Mouse (Mus musculus): ENCODE data around the gene Gm20388. TPM values are rescaled to one million over a fixed set of nuclear protein-coding genes. Genes with fewer than 3 reads are reported as not detected.

Gm20388 gene
- total RNA-seq, 2 experiments from 2014 or later = 12.7 TPM; not detected in 1

DNA sequence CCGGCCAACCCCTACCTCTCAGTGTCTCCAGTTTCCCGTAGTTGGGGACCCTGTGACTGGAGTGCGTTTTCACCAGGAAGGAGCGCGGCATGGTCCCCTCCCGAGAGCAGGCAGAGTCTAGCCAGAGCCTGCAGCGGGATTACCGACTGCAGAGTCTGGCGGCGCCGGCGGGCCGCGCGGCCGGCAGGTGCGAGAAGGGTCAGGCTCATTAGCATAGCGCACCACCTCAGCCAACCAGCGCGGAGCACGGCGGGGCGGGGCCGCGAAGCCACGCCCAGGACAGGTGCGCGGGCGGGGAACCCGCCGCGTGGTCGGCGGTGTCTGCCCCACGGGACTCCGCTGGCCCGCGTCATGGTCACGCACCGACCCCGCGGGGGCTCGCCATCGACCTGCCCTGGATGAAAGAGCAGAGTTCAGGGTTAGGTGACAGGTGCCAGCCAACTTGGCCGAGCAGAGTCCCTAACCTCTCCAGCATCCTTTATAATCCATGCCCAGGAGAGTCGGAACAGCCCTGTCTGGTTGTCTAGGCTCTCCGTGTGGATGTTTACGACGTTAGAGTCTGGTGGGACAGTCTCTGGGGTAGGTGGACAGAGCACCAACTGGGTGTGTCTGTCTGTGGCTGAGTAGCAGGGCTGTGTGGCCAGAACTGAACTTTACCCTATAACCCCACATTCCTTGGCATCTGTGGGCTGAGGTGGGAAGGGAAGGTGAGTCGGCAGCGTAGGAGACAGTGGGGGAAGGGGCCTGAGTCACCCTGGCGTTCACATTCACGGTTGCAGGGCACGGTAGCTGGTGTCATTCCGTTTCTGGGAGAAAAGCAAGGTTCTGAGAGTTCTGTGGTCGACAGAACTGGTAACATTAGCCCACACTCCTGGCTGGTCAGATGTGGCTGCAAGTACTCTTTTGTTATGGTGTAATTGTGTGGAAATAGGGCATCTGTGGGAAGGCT is 2550.2 kb downstream of the Gm20388 start, which contains the start of gene Snai3:
Gene Snai3, minus strand, starts transcription at position 210 of the 949 bp plus-strand sequence.
- no peak for DNase-seq

- peak; percentile 48 to 53 for DNase-seq
These were observed 2551.0 kb downstream of the Gm20388 start for GRCm38 (mm10) chr8:122461473-122462148.

- DNase-seq = no peak
These were observed 2551.9 kb downstream of the Gm20388 start for GRCm38 (mm10) chr8:122462510-122462909.

- DNase-seq = no peak
These were observed 2553.3 kb downstream of the Gm20388 start for GRCm38 (mm10) chr8:122463651-122464640.

- no peak for DNase-seq
These were observed 2554.3 kb downstream of the Gm20388 start for GRCm38 (mm10) chr8:122464985-122465384.

DNA sequence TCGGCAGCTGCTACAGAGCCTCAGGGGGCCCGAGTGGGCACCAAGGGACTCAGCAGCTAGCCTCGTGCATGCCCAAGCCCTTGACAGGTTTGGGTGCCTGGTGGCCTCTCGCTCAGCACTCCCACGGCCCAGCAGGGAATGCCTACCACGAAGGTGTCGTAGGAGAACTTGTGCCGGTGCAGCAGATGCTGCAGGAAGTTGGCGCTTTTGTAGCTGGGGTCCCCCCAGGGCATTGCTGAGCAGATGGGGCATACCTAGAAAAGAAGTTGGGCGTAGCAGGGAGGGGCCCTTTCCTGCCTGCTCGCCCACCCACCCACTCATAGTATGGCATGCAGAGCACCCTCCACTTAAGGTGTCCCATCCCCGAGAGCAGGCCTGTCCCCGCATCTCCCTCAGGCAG is 2557.2 kb downstream of the Gm20388 start:
- no peak for DNase-seq

DNA sequence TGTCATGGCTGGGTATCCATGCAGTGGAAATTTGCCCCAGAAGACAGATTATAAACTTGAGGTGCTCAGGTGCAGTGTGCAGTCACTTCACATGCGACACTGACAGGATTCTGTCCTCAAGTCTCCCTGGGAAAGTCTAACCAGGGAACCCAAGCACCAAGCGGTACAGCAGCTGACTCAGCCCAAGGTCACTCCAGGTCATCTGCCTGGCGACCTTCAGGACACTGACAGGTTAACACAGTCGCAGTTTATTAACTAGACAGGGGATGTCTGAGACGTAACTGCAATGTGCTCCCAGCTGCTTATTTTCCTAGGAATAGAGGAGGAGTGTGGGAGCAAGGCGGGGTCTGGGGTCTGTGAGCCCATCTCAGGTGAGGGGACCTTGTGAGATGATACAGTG is 2558.8 kb downstream of the Gm20388 start:
- no peak for DNase-seq

DNA sequence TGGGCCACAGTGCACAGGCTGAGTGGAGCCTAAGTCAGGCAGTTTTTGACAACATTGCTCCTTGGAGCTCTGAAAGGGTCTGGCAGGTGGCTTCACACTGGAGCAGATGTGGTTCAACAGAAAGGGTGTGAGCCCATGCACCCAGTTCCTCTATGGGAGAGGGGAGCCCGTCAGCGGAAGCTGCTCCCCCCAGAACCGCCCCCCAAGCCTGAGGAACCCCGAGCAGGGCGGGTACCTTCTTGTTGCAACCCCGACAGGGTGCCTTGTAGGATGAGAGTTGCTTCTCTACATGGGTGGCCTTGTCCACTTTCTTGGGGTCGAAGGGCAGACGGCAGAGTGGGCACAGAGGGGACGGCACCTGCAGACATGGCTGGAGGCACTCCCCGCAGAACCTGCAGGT is 2559.3 kb downstream of the Gm20388 start:
- DNase-seq = no peak

- no peak for DNase-seq
These were observed 2560.1 kb downstream of the Gm20388 start for GRCm38 (mm10) chr8:122470691-122471090.

- no peak for DNase-seq
These were observed 2563.3 kb downstream of the Gm20388 start for GRCm38 (mm10) chr8:122473911-122474421.

DNA sequence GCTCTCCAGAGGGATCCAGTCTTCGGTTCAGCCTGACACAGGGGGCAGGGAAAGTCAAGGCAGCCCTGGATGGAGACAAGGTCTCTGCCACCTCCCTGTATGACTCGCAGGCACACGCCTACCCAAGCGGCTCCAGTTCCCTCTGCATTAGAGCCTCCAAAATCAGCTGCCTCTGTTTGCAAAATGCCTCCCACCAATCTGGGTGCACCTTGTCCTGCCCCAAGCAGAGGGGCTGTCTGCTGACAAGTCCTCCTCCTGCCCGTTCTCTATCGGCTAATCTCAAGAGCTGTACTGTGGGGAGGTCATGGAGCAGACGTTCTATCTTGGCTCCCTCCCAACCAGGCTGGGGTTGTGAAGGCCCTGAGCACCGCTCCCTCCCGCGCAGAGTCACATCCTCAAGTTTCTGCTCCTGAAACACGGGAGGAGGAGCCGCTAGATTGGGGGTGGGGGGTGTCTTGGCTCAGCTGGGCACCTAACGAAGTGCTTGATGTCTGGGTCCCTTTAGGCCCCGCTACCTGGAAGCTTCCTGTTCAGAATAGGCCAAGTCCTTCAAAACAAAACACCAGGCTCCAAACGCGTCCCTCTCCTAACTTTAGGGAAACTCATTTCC is 2564.4 kb downstream of the Gm20388 start:
- DNase-seq = peak in 1 of 2 experiments; percentile 25

- DNase-seq = peak; percentile 89 to 90
These were observed 2565.1 kb downstream of the Gm20388 start, which contains the start of the genes Rnf166 and Ctu2 for GRCm38 (mm10) chr8:122475580-122476320. Rnf166 (minus strand) TSS chr8:122476064. Ctu2 (plus strand) TSS chr8:122476143.

DNA sequence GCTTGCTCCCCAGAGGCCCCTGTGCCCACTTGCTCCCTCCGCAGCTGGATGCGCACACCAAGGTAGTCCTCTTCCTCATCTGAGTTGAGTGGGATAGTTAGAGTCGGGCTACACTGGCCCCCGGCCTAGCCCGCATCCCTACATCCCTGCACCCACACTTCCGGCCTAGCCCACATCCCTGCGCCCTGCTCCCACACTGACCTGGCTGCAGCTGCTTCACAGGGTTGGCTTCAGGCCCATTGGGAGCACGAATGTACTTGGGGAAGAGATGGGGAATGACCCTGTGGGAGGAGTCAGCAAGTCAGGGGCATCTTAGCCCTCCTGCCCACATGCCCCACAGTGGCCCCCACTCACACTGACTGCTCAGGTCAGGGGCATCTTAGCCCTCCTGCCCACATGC is 2571.8 kb downstream of the Gm20388 start:
- no peak for DNase-seq

- no peak for DNase-seq
These were observed 2573.2 kb downstream of the Gm20388 start for GRCm38 (mm10) chr8:122483877-122484276.

GRCm38 (mm10) chr8:122484831-122485230 is 2574.2 kb downstream of the Gm20388 start:
- no peak for DNase-seq

DNA sequence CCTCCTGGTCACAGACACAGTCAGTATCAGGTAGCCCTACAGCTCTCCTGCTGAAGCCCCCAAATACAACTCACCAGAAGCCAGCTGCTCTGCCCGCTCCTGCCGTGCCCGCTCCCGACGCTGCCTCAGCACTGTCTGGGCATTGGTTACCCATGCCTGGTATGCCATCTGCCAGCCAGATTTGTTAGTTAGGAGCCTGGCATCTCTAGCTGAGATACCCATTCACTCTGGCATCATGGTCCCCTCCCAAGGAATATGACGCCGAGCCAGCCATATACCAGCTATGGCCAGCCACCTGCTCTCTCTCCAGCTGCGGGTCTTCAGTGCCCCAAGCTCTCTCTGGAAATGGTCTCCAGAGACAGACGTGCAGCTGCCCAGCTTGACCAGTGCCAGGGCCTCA is 2577.7 kb downstream of the Gm20388 start:
- DNase-seq = peak; percentile 24 to 47

GRCm38 (mm10) chr8:122497016-122497734 is 2586.5 kb downstream of the Gm20388 start:
- no peak for DNase-seq

DNA sequence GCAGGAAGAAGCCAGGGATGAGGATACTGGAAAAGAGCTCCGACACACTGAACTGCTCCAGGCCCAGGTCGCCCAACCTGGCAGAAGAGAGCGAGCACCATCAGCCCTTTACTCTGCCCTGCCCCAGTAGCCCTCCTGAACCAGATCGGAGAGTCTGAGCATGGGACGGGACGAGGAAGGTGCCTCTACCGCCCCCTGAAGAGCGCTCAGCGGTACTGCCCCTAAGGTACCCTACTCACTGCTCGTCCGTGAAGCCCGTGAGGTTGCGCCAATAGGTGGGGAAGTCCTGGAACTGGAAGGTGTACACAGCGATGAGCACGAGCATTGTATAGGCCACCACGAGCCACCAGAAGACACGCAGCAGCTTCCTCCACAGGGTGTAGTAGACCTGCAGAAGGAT is 2587.3 kb downstream of the Gm20388 start:
- DNase-seq = no peak

- DNase-seq = peak; percentile 48 to 75
These were observed 2590.2 kb downstream of the Gm20388 start for GRCm38 (mm10) chr8:122500856-122501255.

- no peak for DNase-seq
These were observed 2600.9 kb downstream of the Gm20388 start for GRCm38 (mm10) chr8:122511552-122511951.
